Mouse (Mus musculus): ENCODE results near the gene Pik3c2a. TPM values are rescaled to one million over a fixed set of nuclear protein-coding genes. Genes with fewer than 3 reads are reported as not detected.

The Pik3c2a gene
- 20.4 and 22.3 TPM in 2 replicates for polyA plus RNA-seq (2015; fragmentation: Nextera tagmentation; extraction: Ambion mirVana)

GRCm38 (mm10) chr7:116443004-116443696 is at the start of gene Pik3c2a:
Gene Pik3c2a, minus strand, starts transcription at chr7:116443449.
- Histone ChIP-seq H3K27ac (peak within 1 kb of the TSS; percentile 94), H3K9me3 (no peaks in the 10 kb centered on the region), H3K9ac (replicated peaks) (peak within 1 kb of the TSS; percentile 93), H3K27me3 (no peaks in the 10 kb centered on the region), H3K4me3 (replicated peaks) (peak within 1 kb of the TSS; percentile 87), H3K36me3 (no peaks in the 10 kb centered on the region), H3K4me1 (replicated peaks) (peaks cover 36% of the 10 kb centered on the region), H3K4me2 (replicated peaks) (peak within 1 kb of the TSS; percentile 70)
- peak; percentile 99 for ATAC-seq
- WGBS, result under 1% methylated on average over 55 of the region's 72 CpGs

- no peak overlapping the region for H3K27ac ChIP-seq
- no peaks in the 10 kb centered on the region for H3K36me3 ChIP-seq
- no peak overlapping the region for H3K4me2 ChIP-seq (replicated peaks)
- no peaks in the 10 kb centered on the region; the same call in 1 of the 2 replicates for H3K9me3 ChIP-seq
- WGBS, result 81% methylated on average over 4 of the region's 4 CpGs
- ATAC-seq, result no peak
- no peak overlapping the region for H3K9ac ChIP-seq (replicated peaks)
- no peaks in the 10 kb centered on the region for H3K4me1 ChIP-seq (replicated peaks)
- H3K27me3 ChIP-seq, result no peaks in the 10 kb centered on the region
- H3K4me3 ChIP-seq (replicated peaks), result no peak overlapping the region
These were observed 47.9 kb upstream of the Pik3c2a start for GRCm38 (mm10) chr7:116491113-116491512.

DNA sequence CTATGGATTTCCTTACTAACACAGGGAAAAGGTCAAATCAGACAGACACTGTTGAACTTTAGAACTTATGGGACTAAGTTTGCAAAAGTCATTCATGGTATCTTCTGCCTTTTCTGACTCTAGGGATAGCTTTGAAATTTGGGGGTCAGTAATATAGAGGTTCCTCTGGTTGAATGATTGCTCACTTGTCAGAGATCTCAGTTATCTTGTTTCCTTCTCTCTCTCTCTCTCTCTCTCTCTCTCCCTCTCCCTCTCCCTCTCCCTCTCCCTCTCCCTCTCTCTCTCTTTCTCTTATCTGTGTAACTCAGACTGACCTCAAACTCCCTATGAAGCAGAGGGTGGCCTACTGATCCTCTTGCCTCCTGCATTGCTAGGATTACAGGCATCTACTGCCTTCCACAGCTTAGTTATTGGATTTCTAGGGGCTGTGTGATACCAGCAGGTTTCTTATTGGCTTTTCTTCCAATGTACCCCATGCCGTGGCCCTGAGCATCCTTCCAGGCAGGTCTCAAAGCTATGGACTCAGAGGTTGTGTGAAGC is 41.9 kb upstream of the Pik3c2a start:
- H3K4me1 ChIP-seq (replicated peaks), result no peaks in the 10 kb centered on the region
- H3K27me3 ChIP-seq, result no peaks in the 10 kb centered on the region
- H3K36me3 ChIP-seq, result no peaks in the 10 kb centered on the region
- H3K4me3 ChIP-seq (replicated peaks), result no peak overlapping the region
- ATAC-seq, result no peak
- WGBS, result 75% methylated on average over 1 of the region's 1 CpGs
- no peaks in the 10 kb centered on the region for H3K9me3 ChIP-seq
- H3K9ac ChIP-seq (replicated peaks), result no peak overlapping the region
- no peak overlapping the region for H3K27ac ChIP-seq
- H3K4me2 ChIP-seq (replicated peaks), result no peak overlapping the region

- Histone ChIP-seq H3K9ac (replicated peaks) (no peak overlapping the region), H3K27ac (no peak overlapping the region), H3K4me2 (replicated peaks) (no peak overlapping the region), H3K4me3 (replicated peaks) (no peak overlapping the region), H3K36me3 (no peaks in the 10 kb centered on the region), H3K9me3 (no peaks in the 10 kb centered on the region), H3K4me1 (replicated peaks) (no peaks in the 10 kb centered on the region), H3K27me3 (no peaks in the 10 kb centered on the region)
- ATAC-seq, result no peak
- 85% methylated on average over 5 of the region's 5 CpGs for WGBS
These were observed 41.0 kb upstream of the Pik3c2a start for GRCm38 (mm10) chr7:116484213-116484612.

GRCm38 (mm10) chr7:116483782-116484181 is 40.5 kb upstream of the Pik3c2a start:
- WGBS, result 67% methylated on average over 5 of the region's 5 CpGs
- no peaks in the 10 kb centered on the region for H3K4me1 ChIP-seq (replicated peaks)
- H3K4me2 ChIP-seq (replicated peaks), result no peak overlapping the region
- no peak overlapping the region for H3K27ac ChIP-seq
- no peak overlapping the region for H3K4me3 ChIP-seq (replicated peaks)
- no peak overlapping the region for H3K9ac ChIP-seq (replicated peaks)
- no peaks in the 10 kb centered on the region for H3K9me3 ChIP-seq
- no peaks in the 10 kb centered on the region for H3K36me3 ChIP-seq
- H3K27me3 ChIP-seq, result no peaks in the 10 kb centered on the region
- ATAC-seq, result no peak

GRCm38 (mm10) chr7:116483106-116483505 is 39.9 kb upstream of the Pik3c2a start:
- Histone ChIP-seq H3K27ac (no peak overlapping the region), H3K4me3 (replicated peaks) (no peak overlapping the region), H3K36me3 (no peaks in the 10 kb centered on the region), H3K9me3 (no peaks in the 10 kb centered on the region), H3K9ac (replicated peaks) (no peak overlapping the region), H3K4me2 (replicated peaks) (no peak overlapping the region), H3K4me1 (replicated peaks) (no peaks in the 10 kb centered on the region), H3K27me3 (no peaks in the 10 kb centered on the region)
- no peak for ATAC-seq
- 40% methylated on average over 1 of the region's 1 CpGs for WGBS

DNA sequence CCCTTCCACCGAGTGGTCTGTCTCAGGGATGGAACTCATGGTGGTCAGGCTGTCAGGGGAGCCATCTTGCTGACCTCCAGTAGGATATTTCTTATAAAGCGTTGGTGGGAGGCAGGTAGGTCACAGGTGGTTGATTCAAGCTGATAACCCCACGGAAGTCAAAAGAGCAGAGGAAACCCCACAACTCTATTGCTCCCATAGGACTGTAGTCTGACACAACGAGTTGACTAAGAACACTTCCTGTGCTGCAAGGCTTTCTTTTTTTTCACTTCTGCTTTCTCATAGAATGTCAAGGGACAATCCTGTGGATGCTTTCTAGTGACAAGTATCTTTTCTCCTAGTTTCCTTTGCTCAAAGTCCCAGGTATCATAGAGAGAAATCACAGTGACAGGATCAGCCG is 33.0 kb upstream of the Pik3c2a start:
- Histone ChIP-seq H3K27ac (no peak overlapping the region), H3K4me3 (replicated peaks) (no peak overlapping the region), H3K27me3 (no peaks in the 10 kb centered on the region), H3K36me3 (no peaks in the 10 kb centered on the region), H3K9ac (replicated peaks) (no peak overlapping the region), H3K9me3 (no peaks in the 10 kb centered on the region), H3K4me1 (replicated peaks) (no peaks in the 10 kb centered on the region), H3K4me2 (replicated peaks) (no peak overlapping the region)
- WGBS, result 91% methylated on average over 5 of the region's 5 CpGs
- no peak for ATAC-seq

- Histone ChIP-seq H3K27me3 (no peaks in the 10 kb centered on the region), H3K9ac (replicated peaks) (no peak overlapping the region), H3K36me3 (no peaks in the 10 kb centered on the region), H3K4me2 (replicated peaks) (no peak overlapping the region), H3K9me3 (no peaks in the 10 kb centered on the region), H3K4me3 (replicated peaks) (no peak overlapping the region), H3K4me1 (replicated peaks) (no peaks in the 10 kb centered on the region), H3K27ac (no peak overlapping the region)
- no peak for ATAC-seq
These were observed 32.6 kb upstream of the Pik3c2a start for GRCm38 (mm10) chr7:116475836-116476235.

DNA sequence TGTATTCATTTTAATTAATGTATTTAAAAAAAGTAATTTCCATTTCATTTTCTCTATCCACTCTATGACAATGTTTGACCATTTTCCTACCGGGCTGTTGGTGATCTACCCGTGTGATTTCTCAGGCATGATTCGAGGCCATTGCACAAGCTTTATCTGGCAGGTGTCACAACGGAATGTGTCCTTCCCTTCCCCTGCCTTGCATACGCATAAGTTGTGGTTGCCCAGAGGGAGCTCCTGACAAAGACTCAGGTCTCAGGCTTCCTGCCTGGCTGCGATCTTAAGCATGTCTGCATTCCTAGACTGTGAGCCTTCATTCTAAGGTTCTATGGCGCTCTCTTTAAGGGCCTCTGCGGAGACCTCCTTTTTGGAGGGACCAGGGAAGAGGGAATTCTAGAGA is 18.9 kb upstream of the Pik3c2a start:
- no peak overlapping the region for H3K4me2 ChIP-seq (replicated peaks)
- no peak overlapping the region for H3K9ac ChIP-seq (replicated peaks)
- no peaks in the 10 kb centered on the region for H3K9me3 ChIP-seq
- H3K4me3 ChIP-seq (replicated peaks), result no peak overlapping the region
- 61% methylated on average over 8 of the region's 8 CpGs for WGBS
- H3K27ac ChIP-seq, result no peak overlapping the region
- no peaks in the 10 kb centered on the region for H3K27me3 ChIP-seq
- no peaks in the 10 kb centered on the region for H3K36me3 ChIP-seq
- ATAC-seq, result no peak
- H3K4me1 ChIP-seq (replicated peaks), result no peaks in the 10 kb centered on the region

- H3K4me1 ChIP-seq (replicated peaks), result no peaks in the 10 kb centered on the region
- no peak overlapping the region for H3K27ac ChIP-seq
- no peaks in the 10 kb centered on the region for H3K9me3 ChIP-seq
- 39% methylated on average over 3 of the region's 3 CpGs for WGBS
- H3K36me3 ChIP-seq, result no peaks in the 10 kb centered on the region
- ATAC-seq, result no peak
- H3K4me3 ChIP-seq (replicated peaks), result no peak overlapping the region
- H3K27me3 ChIP-seq, result no peaks in the 10 kb centered on the region
- no peak overlapping the region for H3K4me2 ChIP-seq (replicated peaks)
- H3K9ac ChIP-seq (replicated peaks), result no peak overlapping the region
These were observed 15.8 kb upstream of the Pik3c2a start for GRCm38 (mm10) chr7:116458985-116459441.

DNA sequence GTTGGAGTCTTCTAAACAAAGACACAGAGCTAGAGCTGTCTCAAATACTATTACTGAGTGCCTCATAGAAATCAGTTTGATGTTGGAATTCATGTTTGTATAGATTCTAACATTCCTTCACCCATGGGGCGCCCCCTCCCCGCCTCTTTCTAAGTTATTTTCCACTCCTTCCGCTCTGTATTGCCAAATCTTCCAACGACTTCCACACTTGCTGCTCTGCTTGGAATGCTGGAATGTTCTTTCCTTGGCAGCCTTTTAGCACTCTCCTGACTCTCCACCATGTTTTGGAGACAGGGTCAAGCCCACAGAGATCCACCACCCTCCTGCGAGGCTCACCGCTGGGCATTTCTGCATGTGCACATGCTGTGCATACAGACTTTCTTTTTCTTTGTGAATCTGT is 14.1 kb upstream of the Pik3c2a start:
- Histone ChIP-seq H3K4me1 (replicated peaks) (no peaks in the 10 kb centered on the region), H3K9me3 (no peaks in the 10 kb centered on the region), H3K4me2 (replicated peaks) (no peak overlapping the region), H3K27ac (no peak overlapping the region), H3K27me3 (no peaks in the 10 kb centered on the region), H3K36me3 (no peaks in the 10 kb centered on the region), H3K4me3 (replicated peaks) (no peak overlapping the region), H3K9ac (replicated peaks) (no peak overlapping the region)
- 83% methylated on average over 6 of the region's 6 CpGs for WGBS
- ATAC-seq, result no peak

DNA sequence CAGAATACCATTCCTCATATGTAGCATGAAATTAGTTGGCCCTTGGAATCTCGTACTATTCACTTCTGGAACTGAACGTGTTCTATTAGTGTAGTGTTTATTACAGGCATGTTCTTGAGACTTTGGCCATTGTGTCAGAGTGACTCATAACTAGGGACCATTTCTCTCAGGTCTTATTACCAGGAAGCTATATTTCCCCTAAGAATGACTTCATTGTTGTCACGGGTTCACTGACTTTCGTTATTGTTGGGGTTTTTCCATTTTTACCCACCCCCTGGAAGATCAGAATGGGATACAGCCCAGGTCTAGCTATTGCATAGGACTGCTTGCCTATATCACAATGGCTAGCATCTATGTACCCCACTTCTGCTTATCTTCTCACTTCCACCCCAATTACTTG is 13.7 kb upstream of the Pik3c2a start:
- ATAC-seq, result no peak
- Histone ChIP-seq H3K9ac (replicated peaks) (no peak overlapping the region), H3K27me3 (no peaks in the 10 kb centered on the region), H3K9me3 (no peaks in the 10 kb centered on the region), H3K36me3 (no peaks in the 10 kb centered on the region), H3K4me2 (replicated peaks) (no peak overlapping the region), H3K4me3 (replicated peaks) (no peak overlapping the region), H3K27ac (no peak overlapping the region), H3K4me1 (replicated peaks) (no peaks in the 10 kb centered on the region)
- WGBS, result 85% methylated on average over 4 of the region's 4 CpGs

GRCm38 (mm10) chr7:116446645-116447044 is 3.4 kb upstream of the Pik3c2a start:
- 73% methylated on average over 3 of the region's 3 CpGs for WGBS
- Histone ChIP-seq H3K27me3 (no peaks in the 10 kb centered on the region), H3K4me1 (replicated peaks) (peaks cover 22% of the 10 kb centered on the region), H3K4me2 (replicated peaks) (no peak overlapping the region), H3K9me3 (no peaks in the 10 kb centered on the region), H3K27ac (no peak overlapping the region), H3K9ac (replicated peaks) (no peak overlapping the region), H3K4me3 (replicated peaks) (no peak overlapping the region), H3K36me3 (no peaks in the 10 kb centered on the region)
- ATAC-seq, result no peak
